Mouse (Mus musculus) bone marrow macrophage, adult 2 months (primary cell): ENCODE measurements at regions not wholly inside any gene's neighbourhood (a gene's known extent, or its start where the extent isn't known, plus 50 kb on each side); places are given as distances from the start of the nearest gene placed in this dataset.

Experiments used
- CTCF ChIP-seq: IDR thresholded peaks from 2 replicates; pipeline ENCODE4 v1.5.1; 2012; ENCODE audit warnings: low read depth, mild to moderate bottlenecking, low read length, moderate library complexity
- POLR2A ChIP-seq: IDR thresholded peaks from 2 replicates; pipeline ENCODE4 v1.6.1; 2012; ENCODE audit warnings: mild to moderate bottlenecking, low read depth, low read length, borderline replicate concordance

DNA sequence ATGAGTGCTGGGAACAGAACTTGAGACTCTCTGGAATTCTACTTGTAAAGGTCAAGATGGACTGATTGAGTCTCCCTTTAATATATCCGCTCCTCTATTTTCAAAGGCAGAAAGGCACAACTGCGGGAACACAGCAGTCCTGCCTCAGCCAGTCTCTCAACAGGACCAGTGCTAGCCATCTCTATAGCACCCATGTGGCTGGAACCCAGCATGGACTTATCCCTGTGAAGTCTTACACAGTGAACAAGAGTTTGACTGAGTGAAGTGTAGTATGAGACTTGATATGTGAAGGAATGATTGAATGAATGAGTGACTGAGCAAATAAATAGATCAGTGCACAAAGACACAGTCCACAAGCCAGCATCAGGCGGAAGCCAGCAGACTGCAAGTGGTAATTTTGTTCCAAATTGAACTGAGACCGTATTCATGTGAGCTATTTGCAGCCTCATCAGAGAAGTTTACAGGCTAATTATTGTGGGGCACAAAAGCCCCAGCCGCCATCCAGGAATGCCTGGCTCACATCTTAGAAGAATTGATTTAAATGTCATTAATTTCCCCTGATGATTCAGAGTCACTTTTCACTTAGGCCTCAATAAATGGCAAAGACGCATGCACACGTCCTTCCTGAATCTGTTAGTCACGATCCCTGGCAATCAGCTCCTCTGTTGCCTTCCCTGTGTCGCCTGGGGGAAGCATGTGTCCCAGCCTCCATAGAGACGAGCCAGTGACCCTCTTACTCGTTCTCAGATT, 223.1 kb downstream of the Ankrd50 start:
- no peak for TF ChIP-seq CTCF
- no peak for TF ChIP-seq POLR2A
